ENCODE assay signal across 24 mouse cellular contexts in the genomic region with DNA sequence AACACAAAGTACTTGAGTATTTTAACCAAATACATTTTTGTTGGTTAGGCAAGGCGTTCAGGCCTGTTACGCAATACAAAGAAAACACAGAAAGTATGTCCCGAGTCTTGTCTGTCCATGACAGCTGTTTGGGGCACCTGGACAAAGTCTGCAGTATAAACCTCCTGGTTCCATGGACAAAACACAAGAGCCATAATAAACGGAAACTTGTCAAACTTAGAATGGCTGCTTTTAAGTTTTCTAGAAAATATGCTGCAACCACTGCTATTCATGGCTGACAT.
DNase-seq lines count a peak whose midpoint lies in the region; ATAC-seq and TF ChIP-seq lines count a peak whose summit lies in the region.
"Had no signal": no experiment of that assay in that cellular context is flagged by ENCODE, and none has a peak within 500 bp of the region (broad histone marks: within the 10 kb centered on the region; RNA-seq: fewer than 3 reads in every experiment).

No protein-coding gene starts in this region.

- ATAC-seq in lung, embryonic 16.5 days (ENCODE audit: low read depth): no peak
- no peak for ATAC-seq in intestine, postnatal 0 days
- ATAC-seq: CD4-positive, CD25-positive, alpha-beta regulatory T cell, adult 4 months; forebrain, embryonic 13.5 days; midbrain, embryonic 13.5 days had no signal

- no peak for TF ChIP-seq CTCF in gastrocnemius, adult 2 months (IDR thresholded peaks at IDR 0.05)
- no peak for TF ChIP-seq CTCF in lung, adult 2 months (IDR thresholded peaks at IDR 0.05; ENCODE audit: insufficient read depth, low read length)
- TF ChIP-seq CTCF in intestine, postnatal 0 days (IDR thresholded peaks at IDR 0.05; ENCODE audit: low read depth): no peak

- H3K27me3 ChIP-seq in lung, embryonic 16.5 days (ENCODE audit: control insufficient read depth, insufficient read depth, low read depth, low read length): no peaks in the 10 kb centered on the region
- H3K27me3 ChIP-seq in intestine, postnatal 0 days (replicated peaks; ENCODE audit: control insufficient read depth, insufficient read depth, low read length): no peaks in the 10 kb centered on the region
- H3K27me3 ChIP-seq: forebrain, embryonic 13.5 days; hindbrain, embryonic 15.5 days; midbrain, embryonic 13.5 days had no signal

- H3K4me2 ChIP-seq in lung, embryonic 16.5 days (ENCODE audit: low read depth, low read length): no peak overlapping the region
- 0 out of 2 replicates have a peak overlapping the region, but pooled peaks have one; percentile 4 for H3K4me2 ChIP-seq in intestine, postnatal 0 days (replicated peaks; ENCODE audit: low read depth)
- H3K4me2 ChIP-seq: embryonic facial prominence, embryonic 13.5 days; forebrain, embryonic 13.5 days; heart, embryonic 11.5 days; hindbrain, embryonic 15.5 days; midbrain, embryonic 13.5 days had no signal

- H3K27ac ChIP-seq in gastrocnemius, adult 2 months: 0 out of 2 replicates have a peak overlapping the region, but pooled peaks have one; percentile 25
- H3K27ac ChIP-seq in lung, embryonic 16.5 days (ENCODE audit: low read length): peak overlapping the region; percentile 65
- H3K27ac ChIP-seq in intestine, postnatal 0 days (ENCODE audit: low read depth, low read length): no peak overlapping the region
- H3K27ac ChIP-seq: embryonic facial prominence, embryonic 13.5 days; forebrain, embryonic 13.5 days; hindbrain, embryonic 15.5 days; kidney, postnatal 0 days; layer of hippocampus, adult 2 months; liver, embryonic 14.5 days; midbrain, embryonic 13.5 days had no signal

- no peaks in the 10 kb centered on the region for H3K36me3 ChIP-seq in lung, embryonic 16.5 days (ENCODE audit: control insufficient read depth, insufficient read depth, low read length)
- peaks cover 3% of the 10 kb centered on the region; the same call in 1 of the 2 replicates for H3K36me3 ChIP-seq in intestine, postnatal 0 days (ENCODE audit: control insufficient read depth, insufficient read depth)
- H3K36me3 ChIP-seq: embryonic facial prominence, embryonic 13.5 days; hindbrain, embryonic 15.5 days; midbrain, embryonic 13.5 days had no signal

- H3K9me3 ChIP-seq in lung, embryonic 16.5 days (ENCODE audit: control insufficient read depth, low read length): no peaks in the 10 kb centered on the region
- no peaks in the 10 kb centered on the region for H3K9me3 ChIP-seq in intestine, postnatal 0 days (ENCODE audit: control insufficient read depth)
- H3K9me3 ChIP-seq: embryonic facial prominence, embryonic 13.5 days; forebrain, embryonic 13.5 days; hindbrain, embryonic 15.5 days; midbrain, embryonic 13.5 days had no signal

- no peak for DNase-seq in gastrocnemius, adult 2 months
- DNase-seq in gastrocnemius, adult 18-20 months (ENCODE audit: low spot score): no peak
- DNase-seq in lung, adult 2 months: no peak
- DNase-seq in adrenal gland, adult 2 months: no peak
- no peak for DNase-seq in spleen, adult 18-20 months
- DNase-seq: adrenal gland, postnatal 14 days; cerebellum, adult 2 months; cerebellum, postnatal 25 days; gastrocnemius, postnatal 10 days; heart, adult 11 months; kidney, adult 11 months; thymus, postnatal 14 days had no signal

- TF ChIP-seq POLR2A in lung, adult 2 months (IDR thresholded peaks at IDR 0.05; ENCODE audit: borderline replicate concordance, extremely low read depth, low read depth, low read length): no peak

- WGBS in lung, embryonic 16.5 days: 44% methylated on average over 4 of the region's 4 CpGs
- WGBS in lung, adult 2 months: 52% methylated on average over 4 of the region's 4 CpGs
- WGBS in intestine, postnatal 0 days: 26% methylated on average over 4 of the region's 4 CpGs

- H3K4me3 ChIP-seq in gastrocnemius, adult 2 months: no peak overlapping the region
- H3K4me3 ChIP-seq in lung, embryonic 16.5 days (ENCODE audit: low read length): no peak overlapping the region
- H3K4me3 ChIP-seq in lung, adult 2 months (replicated peaks; ENCODE audit: extremely low read depth, low read depth, low read length): no peak overlapping the region
- H3K4me3 ChIP-seq in intestine, postnatal 0 days (ENCODE audit: low read depth, low read length): no peak overlapping the region
- H3K4me3 ChIP-seq: embryonic facial prominence, embryonic 13.5 days; erythroblast, embryonic 14.5 days; forebrain, embryonic 13.5 days; hindbrain, embryonic 15.5 days; layer of hippocampus, adult 2 months; midbrain, embryonic 13.5 days had no signal

- no peak overlapping the region for H3K9ac ChIP-seq in lung, embryonic 16.5 days (ENCODE audit: low read length)
- no peak overlapping the region for H3K9ac ChIP-seq in intestine, postnatal 0 days (ENCODE audit: low read depth, low read length)
- H3K9ac ChIP-seq: embryonic facial prominence, embryonic 13.5 days; forebrain, embryonic 13.5 days; hindbrain, embryonic 15.5 days; liver, embryonic 14.5 days; midbrain, embryonic 13.5 days had no signal

- H3K4me1 ChIP-seq in lung, embryonic 16.5 days (replicated peaks; ENCODE audit: control insufficient read depth, insufficient read depth, low read length): peaks cover 8% of the 10 kb centered on the region
- peaks cover 5% of the 10 kb centered on the region for H3K4me1 ChIP-seq in lung, adult 2 months (ENCODE audit: control insufficient read depth, insufficient read depth, low read length)
- H3K4me1 ChIP-seq in intestine, postnatal 0 days (replicated peaks; ENCODE audit: control insufficient read depth, insufficient read depth, low read length): peaks cover 11% of the 10 kb centered on the region; the same call in 1 of the 2 replicates
- H3K4me1 ChIP-seq: forebrain, embryonic 13.5 days; hindbrain, embryonic 15.5 days; midbrain, embryonic 13.5 days had no signal

- intact Hi-C loops in gastrocnemius, adult 2 months (cut with DNase I): no loop called here
